Mouse (Mus musculus): Measurements from ENCODE around the gene Dexi.

The Dexi gene

GRCm38 (mm10) chr16:10503058-10503457 lies 39.8 kb downstream of the Dexi start:
- in situ Hi-C loops (cut with MboI, MseI), result loop anchor here (25.0 kb wide), 1 partner anchor 216 kb away; no protein-coding TSS in a partner anchor

- in situ Hi-C loops (cut with MboI, MseI), result loop anchor here (25.0 kb wide), 1 partner anchor 215 kb away; no protein-coding TSS in a partner anchor
Observed at GRCm38 (mm10) chr16:10501865-10502264, 41.0 kb downstream of the Dexi start.

- in situ Hi-C loops (cut with MboI, MseI), result loop anchor here (25.0 kb wide), 1 partner anchor 1488 kb away; the partner anchor contains the start of gene Shisa9
Observed at GRCm38 (mm10) chr16:10499122-10499521, 43.7 kb downstream of the Dexi start.

GRCm38 (mm10) chr16:10498096-10498602 lies 44.7 kb downstream of the Dexi start:
- in situ Hi-C loops (cut with MboI, MseI), result loop anchor here (25.0 kb wide), 1 partner anchor 1489 kb away; the partner anchor contains the start of gene Shisa9

GRCm38 (mm10) chr16:10495824-10496298 lies 47.0 kb downstream of the Dexi start:
- in situ Hi-C loops (cut with MboI, MseI), result loop anchor here (25.0 kb wide), 1 partner anchor 1491 kb away; the partner anchor contains the start of gene Shisa9

- in situ Hi-C loops (cut with MboI, MseI), result loop anchor here (25.0 kb wide), 1 partner anchor 1495 kb away; the partner anchor contains the start of gene Shisa9
Observed at GRCm38 (mm10) chr16:10492587-10492986, 50.3 kb downstream of the Dexi start.

GRCm38 (mm10) chr16:10491716-10492115 lies 51.1 kb downstream of the Dexi start:
- in situ Hi-C loops (cut with MboI, MseI), result loop anchor here (25.0 kb wide), 1 partner anchor 1496 kb away; the partner anchor contains the start of gene Shisa9

- in situ Hi-C loops (cut with MboI, MseI), result loop anchor here (25.0 kb wide), 1 partner anchor 1497 kb away; the partner anchor contains the start of gene Shisa9
Observed at GRCm38 (mm10) chr16:10490503-10491150, 52.2 kb downstream of the Dexi start.

GRCm38 (mm10) chr16:10489904-10490457 lies 52.9 kb downstream of the Dexi start:
- in situ Hi-C loops (cut with MboI, MseI), result loop anchor here (25.0 kb wide), 1 partner anchor 1497 kb away; the partner anchor contains the start of gene Shisa9

GRCm38 (mm10) chr16:10489483-10489882 lies 53.4 kb downstream of the Dexi start:
- in situ Hi-C loops (cut with MboI, MseI), result loop anchor here (25.0 kb wide), 1 partner anchor 1498 kb away; the partner anchor contains the start of gene Shisa9

GRCm38 (mm10) chr16:10488769-10489481 lies 53.9 kb downstream of the Dexi start:
- in situ Hi-C loops (cut with MboI, MseI), result loop anchor here (25.0 kb wide), 1 partner anchor 1498 kb away; the partner anchor contains the start of gene Shisa9

GRCm38 (mm10) chr16:10487895-10488493 lies 54.9 kb downstream of the Dexi start:
- in situ Hi-C loops (cut with MboI, MseI), result loop anchor here (25.0 kb wide), 1 partner anchor 1499 kb away; the partner anchor contains the start of gene Shisa9

GRCm38 (mm10) chr16:10486993-10487392 lies 55.9 kb downstream of the Dexi start:
- in situ Hi-C loops (cut with MboI, MseI), result loop anchor here (25.0 kb wide), 1 partner anchor 1500 kb away; the partner anchor contains the start of gene Shisa9

- in situ Hi-C loops (cut with MboI, MseI), result loop anchor here (25.0 kb wide), 1 partner anchor 1505 kb away; the partner anchor contains the start of gene Shisa9
Observed at GRCm38 (mm10) chr16:10482343-10482742, 60.5 kb downstream of the Dexi start.

GRCm38 (mm10) chr16:10479857-10480256 lies 63.0 kb downstream of the Dexi start, which contains the start of gene Ciita:
Gene Ciita, plus strand, starts transcription at chr16:10480059.
- in situ Hi-C loops (cut with MboI, MseI), result loop anchor here (25.0 kb wide), 1 partner anchor 1507 kb away; the partner anchor contains the start of gene Shisa9

- in situ Hi-C loops (cut with MboI, MseI), result loop anchor here (25.0 kb wide), 1 partner anchor 1511 kb away; the partner anchor contains the start of gene Shisa9
Observed at GRCm38 (mm10) chr16:10475919-10476318, 66.9 kb downstream of the Dexi start.

- in situ Hi-C loops (cut with MboI, MseI), result loop anchor here (25.0 kb wide), 1 partner anchor 1512 kb away; the partner anchor contains the start of gene Shisa9
Observed at GRCm38 (mm10) chr16:10474956-10475355, 67.9 kb downstream of the Dexi start.

- in situ Hi-C loops (cut with MboI, MseI), result no loop called here
Observed at GRCm38 (mm10) chr16:10471950-10472349, 70.9 kb downstream of the Dexi start.

GRCm38 (mm10) chr16:10468201-10468600 lies 74.7 kb downstream of the Dexi start:
- in situ Hi-C loops (cut with MboI, MseI), result no loop called here

GRCm38 (mm10) chr16:10467391-10468107 lies 75.3 kb downstream of the Dexi start:
- in situ Hi-C loops (cut with MboI, MseI), result no loop called here

Measured in regulatory T cell (primary cell).